Mouse (Mus musculus): ENCODE results near the gene Blzf1.

GRCm38 (mm10) chr1:164241494-164241893 lies 65.8 kb downstream of the Blzf1 start:
- TF ChIP-seq CTCF (IDR thresholded peaks at IDR 0.05; ENCODE audit: control insufficient read depth, insufficient read depth, insufficient replicate concordance, low read depth, low read length) (no peak), POLR2A (IDR thresholded peaks at IDR 0.05; ENCODE audit: control insufficient read depth, low read depth, low read length) (no peak)

Data from testis, adult 2 months (tissue).